Mouse (Mus musculus): ENCODE data around the gene Lin28a. TPM values are rescaled to one million over a fixed set of nuclear protein-coding genes. Genes with fewer than 3 reads are reported as not detected.
A peak's percentile ranks its signal among the peaks of the same experiment; 100 is the strongest.
"Not testable (repeated sequence)": the region's sequence is repeated elsewhere in the genome, so short reads cannot be mapped to it uniquely, and the experiment has no call there.

Gene Lin28a
- total RNA-seq, 2 experiments from 2014 or later = not detected

DNA sequence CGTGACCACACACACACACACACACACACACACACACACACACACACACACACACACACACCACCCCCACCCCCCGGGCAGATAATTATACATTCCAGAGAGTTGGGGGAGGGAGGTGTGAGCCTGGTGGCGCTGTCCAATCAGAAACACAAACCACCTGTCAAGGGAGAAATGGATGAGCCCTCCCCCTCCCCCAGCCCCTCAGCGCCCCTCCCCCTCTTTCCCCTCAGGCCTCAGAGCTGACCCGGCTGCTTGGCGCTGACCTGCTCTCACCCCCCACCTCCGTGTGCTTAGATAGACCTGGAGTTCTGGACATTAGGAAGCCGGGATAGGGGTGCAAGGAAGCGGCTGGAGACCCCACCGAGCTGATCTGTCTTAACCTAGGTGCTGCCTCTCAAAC, 569 bp upstream of the Lin28a start:
- DNase-seq (ENCODE audit: low spot score in 2 of 2) = no peak

DNA sequence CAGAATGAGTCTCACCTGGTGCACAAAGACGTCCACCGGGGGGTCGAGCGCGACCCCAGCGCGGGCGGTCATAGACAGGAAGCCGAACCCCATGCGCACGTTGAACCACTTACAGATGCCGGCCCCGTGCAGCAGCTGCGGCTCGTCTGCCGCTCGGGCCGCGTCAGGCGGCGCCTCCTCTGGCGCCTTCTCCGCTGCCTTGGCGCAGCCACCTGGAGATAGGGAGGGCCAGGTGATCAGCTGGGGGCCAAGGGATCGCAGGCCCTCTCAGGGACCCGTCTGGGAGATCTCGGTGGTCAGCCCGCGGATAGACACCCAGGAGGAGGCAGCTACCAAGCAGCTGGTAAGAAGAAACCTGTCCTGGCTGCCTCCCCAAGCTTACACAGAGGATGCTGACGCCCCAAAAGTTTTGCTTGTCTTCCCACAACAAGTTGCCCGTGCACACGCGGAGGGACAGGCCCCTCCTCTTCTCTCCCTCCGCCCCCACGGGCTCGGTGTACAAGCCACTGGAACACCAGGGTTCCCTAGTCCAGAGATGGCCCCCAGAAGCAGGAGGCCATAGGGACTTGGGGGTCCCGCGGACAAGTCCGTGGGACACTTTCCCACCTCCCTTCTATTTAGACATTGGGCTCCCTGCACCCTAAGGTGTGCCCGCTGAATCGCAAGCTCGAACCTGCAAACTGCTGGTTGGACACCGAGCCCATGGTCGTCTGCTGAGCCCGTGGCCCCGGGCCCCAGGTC, 433 bp downstream of the Lin28a start:
- DNase-seq (ENCODE audit: low spot score in 2 of 2) = no peak

DNA sequence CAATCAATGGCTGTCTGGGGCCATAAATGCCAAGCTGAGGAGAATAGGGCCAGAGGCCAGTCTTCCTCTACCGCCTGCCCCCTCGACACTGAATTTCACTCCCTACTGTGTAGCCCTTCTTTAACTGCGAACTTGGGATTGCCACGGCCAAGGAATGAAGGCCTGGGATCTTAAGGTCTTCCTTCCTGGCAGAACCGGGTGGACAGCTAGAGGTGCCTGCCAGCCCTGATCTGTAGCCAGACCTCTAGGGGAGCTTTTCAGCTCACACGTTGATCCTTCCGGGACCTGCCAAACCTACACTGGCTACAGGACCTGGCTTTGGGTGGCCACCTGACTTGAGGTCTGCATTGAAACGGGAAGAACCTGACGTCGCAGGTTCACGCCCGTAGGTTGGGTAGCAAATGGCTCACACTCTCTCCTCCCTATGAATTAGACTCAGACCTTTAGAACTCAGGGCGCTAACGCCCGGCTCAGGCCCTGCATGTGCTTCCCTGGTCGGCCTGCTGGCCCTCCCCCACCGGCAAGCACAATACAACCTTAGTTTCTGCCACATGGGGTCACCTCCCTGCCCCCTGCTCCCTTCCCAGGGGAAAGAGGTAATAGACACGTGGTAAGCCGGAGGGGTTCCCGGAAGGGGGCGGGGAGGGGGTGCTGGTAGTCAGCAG, 1.3 kb downstream of the Lin28a start:
- no peak for DNase-seq (ENCODE audit: low spot score in 2 of 2)

DNA sequence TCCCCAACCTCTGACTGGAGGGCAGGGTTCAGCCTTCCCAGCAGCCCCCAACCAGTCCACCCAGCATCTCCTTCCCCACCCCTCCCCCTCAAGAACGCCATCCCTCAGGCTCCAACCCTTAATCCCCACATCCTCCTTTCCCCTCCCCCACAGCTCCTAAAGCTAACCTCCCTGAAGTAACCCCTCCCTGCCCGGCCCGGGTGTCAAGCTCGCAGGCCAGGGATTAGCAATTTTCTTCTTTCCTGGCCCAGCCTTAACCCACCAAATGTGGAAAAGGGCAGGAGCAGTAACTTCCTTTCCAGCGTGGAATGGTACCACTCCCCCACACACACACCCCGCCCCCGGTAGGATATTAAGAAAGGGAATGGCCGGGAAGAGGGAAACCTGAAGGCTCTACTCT, 1.9 kb downstream of the Lin28a start:
- DNase-seq (ENCODE audit: low spot score in 2 of 2) = no peak

DNA sequence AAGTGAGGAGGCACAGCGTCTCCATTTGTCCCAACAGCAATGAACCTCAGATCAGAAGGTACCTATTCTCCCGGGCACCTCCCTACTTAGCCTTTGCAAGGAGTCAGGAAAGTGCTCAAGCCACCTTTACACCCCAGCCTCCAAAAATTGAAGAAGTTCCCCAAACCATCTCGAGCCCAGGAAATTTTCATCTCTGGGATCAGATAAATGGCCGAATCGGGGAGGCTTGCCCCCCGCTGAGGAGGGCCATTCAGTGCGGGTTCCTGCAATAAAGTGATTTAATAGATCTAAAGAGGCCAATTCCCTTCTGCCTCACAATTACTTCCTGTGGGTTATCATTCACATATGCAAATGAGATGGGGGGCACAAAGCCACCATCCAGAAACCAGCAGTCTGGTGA, 2.4 kb downstream of the Lin28a start:
- DNase-seq (ENCODE audit: low spot score in 2 of 2) = no peak

DNA sequence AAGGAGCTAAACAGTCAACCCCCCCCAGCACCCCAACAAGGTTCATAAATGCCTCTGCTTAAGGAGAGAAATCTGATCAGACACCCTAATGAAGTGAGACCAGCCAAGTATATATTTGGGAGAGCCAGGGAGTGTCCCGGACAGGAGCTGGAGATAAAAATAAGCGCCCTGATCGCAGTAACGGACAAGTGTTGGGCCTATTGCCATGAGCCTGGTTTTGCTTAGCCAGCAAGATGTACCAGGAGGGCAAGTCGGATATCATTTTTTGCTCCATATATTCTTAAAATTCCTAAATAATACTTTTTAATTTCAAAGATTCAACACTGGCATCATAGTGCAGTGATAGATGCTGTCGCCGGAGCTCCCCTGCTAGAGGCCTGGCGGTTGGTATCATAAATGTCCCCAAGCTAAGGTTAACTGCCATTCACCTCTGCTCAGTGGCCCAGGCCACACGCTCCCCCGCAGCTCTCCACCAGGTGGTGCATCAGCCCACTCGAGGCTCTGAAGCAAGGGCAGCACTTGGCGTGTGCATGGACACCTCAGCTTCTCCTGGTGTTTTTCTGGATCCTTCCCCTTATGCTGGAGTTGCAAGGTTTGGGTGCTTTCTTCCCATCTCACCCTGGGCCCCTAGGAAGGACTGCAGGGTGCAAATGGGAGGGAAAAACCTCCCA, 5.6 kb downstream of the Lin28a start:
- no peak for DNase-seq (ENCODE audit: low spot score in 2 of 2)

DNA sequence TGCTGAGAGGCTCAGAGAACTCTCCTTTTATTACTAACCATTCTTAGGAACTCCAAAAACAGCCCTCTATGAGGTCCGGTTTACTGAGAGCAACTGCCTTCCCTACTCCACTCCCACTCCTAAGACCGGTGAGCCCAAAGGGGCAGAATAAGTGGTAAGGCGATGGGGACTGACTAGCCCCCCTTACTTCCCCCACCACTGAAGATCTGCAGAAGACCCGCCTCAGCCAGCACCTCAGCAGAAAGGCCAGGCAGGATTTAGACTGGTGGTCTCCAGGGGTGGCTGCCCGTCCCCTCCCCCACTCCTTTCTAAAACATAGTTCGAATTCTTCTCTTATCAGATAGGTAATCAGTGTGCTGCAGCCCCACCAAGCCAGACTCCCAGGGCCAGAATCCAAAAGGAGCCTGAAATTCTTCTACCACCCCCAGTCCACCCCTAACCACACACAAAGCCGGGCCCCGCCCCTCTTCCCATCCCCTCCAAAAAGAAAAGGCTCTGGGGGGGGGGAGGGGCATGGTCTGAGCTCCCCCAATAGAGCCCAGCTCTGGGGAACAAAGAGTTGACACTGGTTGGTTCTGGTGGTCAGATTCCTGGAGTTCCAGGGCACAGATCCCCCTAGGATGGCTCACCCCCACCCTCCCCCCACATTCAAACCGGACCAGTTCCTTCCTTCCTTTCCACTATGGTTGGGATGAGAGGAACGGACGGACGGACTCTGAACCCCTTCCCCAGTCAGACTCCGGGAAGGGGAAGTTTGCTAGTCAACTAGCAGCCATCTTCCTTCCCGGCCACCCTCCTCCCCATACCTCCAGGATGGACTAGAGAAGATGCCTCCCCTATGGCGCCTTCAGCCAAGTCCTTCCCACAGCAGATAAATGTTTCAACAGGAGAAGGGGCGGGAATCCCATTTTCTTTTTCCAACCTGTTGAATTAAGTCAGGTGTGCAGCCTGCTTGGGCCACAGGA, 6.9 kb downstream of the Lin28a start:
- DNase-seq (ENCODE audit: low spot score in 2 of 2) = no peak

DNA sequence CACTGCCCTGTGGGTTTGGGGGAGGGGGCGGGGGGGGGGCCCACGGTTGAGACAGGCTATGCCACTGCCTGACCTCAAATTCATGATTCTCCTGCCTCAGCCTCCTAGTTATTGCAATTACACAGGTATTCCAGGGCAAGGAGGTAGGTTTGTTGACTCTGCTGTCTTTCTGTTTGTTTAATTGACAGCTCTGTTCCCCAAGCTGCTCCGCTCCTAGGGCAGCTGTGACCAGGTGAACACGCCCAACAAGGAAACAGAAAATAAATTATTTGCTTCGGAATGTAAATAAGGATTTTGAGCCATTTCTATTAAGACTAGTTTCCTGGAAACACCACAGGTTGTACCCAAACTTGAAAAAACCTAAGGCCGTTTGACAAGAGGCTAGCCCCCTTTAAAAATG, 8.9 kb downstream of the Lin28a start:
- no peak for DNase-seq (ENCODE audit: low spot score in 2 of 2)

DNA sequence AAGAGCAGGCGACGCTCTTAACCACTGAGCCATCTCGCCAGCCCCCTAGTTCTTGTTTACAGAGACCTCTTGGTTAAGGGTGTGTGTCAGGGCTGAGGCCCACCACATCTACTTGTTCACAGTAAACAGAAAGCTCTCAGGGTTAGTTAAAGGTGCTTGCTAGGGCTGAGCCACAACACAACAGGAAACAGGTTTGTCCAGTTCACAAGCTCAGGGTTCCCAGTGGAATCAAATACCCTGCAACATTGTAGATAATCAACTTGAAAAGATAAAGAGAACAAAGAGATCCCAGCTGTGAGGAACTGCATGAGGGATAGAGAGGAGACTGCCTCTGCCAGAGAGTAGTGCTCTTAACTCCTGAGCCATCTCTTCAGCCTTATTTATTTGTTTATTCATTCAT, 11.8 kb downstream of the Lin28a start:
- no peak for DNase-seq (ENCODE audit: low spot score in 2 of 2)

DNA sequence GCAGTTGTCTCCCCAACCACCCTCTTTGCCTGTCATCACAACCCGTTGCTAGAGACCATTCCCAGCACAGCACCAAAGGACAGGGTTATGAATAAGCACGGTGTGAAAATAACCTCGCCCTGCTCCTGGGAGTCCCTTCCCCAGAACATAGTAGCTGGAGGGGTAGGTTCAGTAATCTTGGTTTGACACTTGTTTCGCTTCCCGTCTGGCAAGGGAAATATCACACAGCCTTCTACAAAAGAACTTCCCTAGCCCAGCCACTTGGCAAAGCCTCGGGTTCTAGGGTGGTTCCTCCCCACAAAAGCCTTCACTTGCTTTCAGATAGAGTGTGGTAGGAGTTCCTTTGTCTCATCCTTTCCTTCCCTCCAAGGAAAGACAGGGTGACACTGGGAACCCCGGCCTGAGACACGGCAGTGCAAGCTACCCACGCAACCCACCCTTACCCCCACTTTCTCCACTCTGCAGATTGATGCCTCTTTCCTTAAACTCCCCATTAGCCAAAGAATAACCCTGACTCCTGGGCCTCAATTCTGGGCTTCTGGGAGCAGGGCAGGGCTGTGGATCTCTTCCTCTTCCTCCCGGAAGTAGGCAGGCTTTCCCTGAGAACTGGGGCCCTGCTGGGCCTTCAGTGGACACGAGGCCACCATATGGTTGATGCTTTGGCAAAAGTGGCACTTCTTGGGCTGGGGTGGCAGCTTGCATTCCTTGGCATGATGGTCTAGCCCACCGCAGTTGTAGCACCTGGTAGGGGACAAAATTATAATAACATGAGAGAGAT, 12.9 kb downstream of the Lin28a start:
- no peak for DNase-seq (ENCODE audit: low spot score in 2 of 2)

DNA sequence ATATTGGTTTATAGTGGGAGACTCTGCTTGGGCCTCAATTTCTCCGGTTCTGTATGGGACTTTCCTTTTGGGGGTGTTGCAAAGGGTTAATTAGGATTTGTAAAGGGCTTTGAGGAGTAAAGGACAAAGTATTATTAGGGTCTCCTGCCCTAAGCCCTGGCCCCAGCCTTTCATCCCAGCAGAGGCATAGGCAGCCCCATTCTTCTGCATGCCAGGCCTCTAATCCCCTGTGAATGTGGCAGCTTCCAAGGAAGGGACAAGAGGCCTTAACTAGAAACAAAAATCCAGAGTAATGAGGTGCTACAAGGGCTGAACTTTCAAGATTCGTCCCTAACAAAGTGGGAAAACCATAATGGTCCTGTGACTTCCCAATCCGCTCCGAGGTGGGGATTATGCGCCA, 15.7 kb downstream of the Lin28a start:
- DNase-seq (ENCODE audit: low spot score in 2 of 2) = no peak

DNA sequence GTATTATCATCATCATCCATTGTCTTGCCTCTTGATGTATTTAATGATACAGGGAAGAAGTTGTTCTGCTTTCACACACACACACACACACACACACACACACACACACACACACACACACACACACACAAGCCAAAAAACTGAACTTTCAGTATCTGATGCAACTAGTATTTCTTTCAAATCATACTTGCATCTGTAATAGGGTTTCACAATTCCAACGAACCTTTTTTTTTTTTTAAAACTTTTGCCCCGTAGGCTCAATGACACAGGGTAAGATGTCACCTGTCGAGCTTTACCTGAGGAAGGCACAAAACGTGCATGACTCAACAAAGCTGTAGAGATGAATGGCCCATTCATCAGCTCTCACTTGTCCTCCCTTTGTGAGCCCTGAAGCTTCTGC, 16.4 kb downstream of the Lin28a start:
- no peak for DNase-seq (ENCODE audit: low spot score in 2 of 2)

DNA sequence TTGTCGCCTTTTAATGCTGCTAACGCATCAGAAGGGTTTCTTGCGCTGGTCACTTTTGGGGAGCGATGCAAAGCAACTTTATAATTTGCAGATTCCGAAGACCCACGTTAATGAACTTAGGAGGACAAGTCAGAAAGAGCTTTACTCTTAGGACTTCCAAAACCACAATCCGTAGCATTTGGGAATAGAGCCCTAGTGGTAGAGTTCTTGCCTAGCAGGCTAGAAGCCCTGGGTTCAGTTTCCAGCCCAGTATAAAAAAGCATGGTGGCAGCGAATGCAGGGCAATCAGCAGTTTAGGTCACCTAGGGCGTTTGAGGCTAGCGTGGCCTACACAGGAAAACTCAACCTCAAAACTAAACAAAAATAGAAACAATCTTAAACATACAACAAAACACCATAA, 16.9 kb downstream of the Lin28a start:
- no peak for DNase-seq (ENCODE audit: low spot score in 2 of 2)

DNA sequence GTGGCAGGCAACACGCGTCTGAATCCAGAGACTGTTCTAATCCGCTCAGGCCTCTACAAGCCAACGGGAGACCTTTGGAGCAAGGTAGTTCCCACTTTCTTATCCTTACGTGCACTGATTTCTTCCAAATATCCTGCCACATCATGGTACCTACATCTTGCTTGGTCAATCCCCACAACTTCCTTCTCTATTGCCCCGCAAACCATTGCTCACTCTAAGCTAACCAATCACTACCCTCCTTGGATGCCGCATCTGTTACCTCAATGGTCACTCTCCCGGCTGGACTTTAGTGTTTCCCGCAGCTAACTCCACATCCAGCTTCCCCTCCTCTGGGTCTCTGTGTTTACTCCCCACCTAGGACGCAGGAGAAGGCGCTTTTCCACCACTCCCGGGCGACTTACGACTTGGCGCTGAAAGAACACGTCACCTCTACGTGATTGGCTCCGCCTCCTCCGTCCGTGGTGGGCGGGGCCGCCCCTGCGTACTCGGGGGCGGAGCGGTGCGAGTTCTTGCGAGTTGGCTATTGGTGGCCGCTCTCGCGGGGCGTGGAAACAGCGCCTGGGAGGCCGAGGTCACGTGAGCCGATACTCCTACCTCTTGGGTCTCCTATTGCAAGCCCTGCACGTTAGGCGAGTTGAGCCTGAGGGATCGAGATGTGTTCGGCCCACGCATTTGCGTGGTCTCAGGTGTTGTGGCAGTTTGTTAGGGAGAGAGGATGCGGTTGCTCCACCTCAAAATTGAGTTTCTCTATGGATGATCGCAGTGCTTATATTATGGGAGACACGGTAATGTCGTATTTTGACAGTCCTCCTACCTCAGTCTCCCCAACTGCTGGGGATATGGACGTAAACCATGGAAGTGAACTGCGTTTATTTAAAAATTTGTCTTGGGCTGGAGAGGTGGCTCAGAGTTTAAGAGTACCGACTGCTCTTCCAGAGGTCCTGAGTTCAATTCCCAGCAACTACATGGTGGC, 17.9 kb downstream of the Lin28a start, which contains the start of gene Dhdds:
Dhdds (minus strand) TSS at position 453 of the 973 bp plus-strand sequence.
- DNase-seq (ENCODE audit: low spot score in 2 of 2) = peak; percentile 91 to 96

DNA sequence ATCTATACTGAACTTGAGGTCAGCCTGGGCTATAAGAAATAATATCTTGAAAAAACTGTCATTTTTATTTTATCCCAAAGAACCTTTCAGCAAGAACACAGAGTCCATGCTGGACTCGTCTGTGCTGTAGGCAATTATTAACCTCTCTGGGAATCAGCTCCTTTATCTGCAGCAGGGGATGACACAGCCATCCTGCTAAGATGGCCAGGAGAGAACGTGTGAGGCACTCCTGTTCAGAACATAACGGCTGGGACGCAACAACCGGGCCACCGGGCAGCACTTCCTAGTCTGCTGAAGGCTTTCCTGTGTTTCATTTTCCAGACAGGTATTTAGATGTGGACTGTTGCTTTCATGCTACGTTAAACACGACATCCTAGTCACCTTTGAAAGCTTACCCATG, 23.9 kb downstream of the Lin28a start:
- DNase-seq (ENCODE audit: low spot score in 2 of 2) = no peak

DNA sequence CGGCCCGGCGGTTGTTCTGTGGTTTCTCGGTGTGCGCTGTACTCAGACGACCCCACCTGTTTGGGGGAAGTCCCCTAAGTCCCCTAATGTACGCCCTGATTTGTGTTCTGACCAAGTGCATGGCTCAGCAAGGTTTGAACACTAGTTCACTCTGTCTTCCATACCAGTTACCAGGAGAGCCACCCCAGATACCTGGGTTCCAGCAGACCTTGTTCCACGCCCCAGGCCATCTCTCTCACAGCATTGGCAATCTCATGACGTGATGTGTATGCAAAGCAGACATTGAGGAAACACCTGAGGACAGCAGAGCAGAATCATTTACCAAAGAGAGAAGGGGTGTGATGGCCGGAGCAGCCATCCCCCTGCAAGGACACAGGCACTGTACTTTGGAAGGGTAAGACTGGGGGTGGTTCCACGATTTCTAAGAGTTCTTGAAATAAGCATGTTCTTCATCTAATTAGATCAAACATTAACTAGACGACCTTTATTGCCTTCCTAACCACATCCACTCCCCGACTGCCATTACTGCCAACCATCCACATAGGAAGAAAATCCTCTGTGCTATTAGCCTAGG, 27.5 kb downstream of the Lin28a start:
- no peak for DNase-seq (ENCODE audit: low spot score in 2 of 2)

DNA sequence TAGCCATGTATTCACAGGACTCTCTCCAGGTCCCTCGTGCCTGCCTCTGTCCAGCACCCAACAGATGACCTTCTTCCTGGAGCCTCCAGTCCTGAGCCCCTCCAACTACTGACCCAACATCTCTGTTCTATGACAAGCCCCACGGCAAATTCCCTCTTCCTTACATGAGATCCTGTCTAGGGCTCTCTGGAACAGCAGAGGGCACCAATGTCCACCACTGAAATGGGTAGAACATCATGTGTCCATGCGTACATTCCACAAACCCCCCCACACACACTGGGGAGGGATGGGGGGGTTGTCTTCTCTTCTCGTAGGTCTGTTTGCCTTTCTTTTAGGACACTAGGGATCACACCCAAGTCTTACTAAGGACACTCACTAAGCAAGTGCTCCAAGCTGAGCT, 28.6 kb downstream of the Lin28a start:
- no peak for DNase-seq (ENCODE audit: low spot score in 2 of 2)

DNA sequence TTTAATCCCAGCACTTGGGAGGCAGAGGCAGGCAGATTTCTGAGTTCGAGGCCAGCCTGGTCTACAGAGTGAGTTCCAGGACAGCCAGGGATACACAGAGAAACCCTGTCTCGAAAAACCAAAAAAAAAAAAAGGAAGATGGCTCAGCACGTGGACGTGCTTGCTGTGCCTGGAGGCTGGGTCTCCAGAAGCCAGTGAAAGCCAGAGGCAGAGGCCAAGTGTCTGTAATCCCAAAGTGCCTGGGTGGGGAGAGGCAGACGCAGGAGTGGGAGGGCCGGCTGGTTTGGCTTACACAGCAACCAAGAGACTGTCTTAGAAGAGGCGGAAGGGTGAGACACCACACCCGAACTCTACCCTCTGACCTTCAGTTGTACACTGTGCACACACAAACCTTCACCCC, 30.4 kb downstream of the Lin28a start:
- not testable (repeated sequence) for DNase-seq (ENCODE audit: low spot score in 2 of 2)

DNA sequence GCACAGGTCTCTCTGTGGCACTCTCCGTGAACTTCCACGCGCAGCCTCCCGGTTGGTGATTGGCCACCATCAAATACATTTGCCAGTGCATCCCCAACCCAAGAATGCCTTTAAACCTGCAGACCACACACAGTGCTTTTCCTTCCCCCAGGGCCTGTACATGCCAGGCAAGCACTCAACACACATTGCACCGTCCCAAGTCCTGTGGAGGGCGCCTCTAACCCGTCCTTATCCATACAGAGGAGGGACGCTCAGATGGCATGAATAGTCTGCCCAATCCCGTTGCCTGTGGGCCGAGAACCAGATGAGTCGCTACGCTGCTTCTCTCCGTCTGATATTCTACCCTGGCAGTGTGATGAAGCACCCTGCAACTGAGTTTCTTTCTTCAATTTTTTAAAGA, 35.7 kb downstream of the Lin28a start:
- no peak for DNase-seq (ENCODE audit: low spot score in 2 of 2)

Data from layer of hippocampus, postnatal 10 days (tissue).